Mouse (Mus musculus) ES-Bruce4 (cell line): ENCODE data around the gene Bet1l. TPM values are rescaled to one million over a fixed set of nuclear protein-coding genes. Genes with fewer than 3 reads are reported as not detected.

Source experiments
- H3K27ac ChIP-seq: 2 replicates; pipeline ENCODE4 v1.5.1; 2012; ENCODE audit warnings: low read length, inconsistent platforms; ENCODE audit not compliant: insufficient read depth
- H3K27me3 ChIP-seq: 2 replicates; pipeline ENCODE4 v1.6.1; 2012; ENCODE audit warnings: mild to moderate bottlenecking, low read length, inconsistent platforms; ENCODE audit not compliant: control insufficient read depth, poor library complexity, insufficient read depth, severe bottlenecking
- H3K36me3 ChIP-seq: 2 replicates; pipeline ENCODE4 v1.6.1; 2012; ENCODE audit warnings: inconsistent platforms, mild to moderate bottlenecking, low read length, moderate library complexity; ENCODE audit not compliant: control insufficient read depth, poor library complexity, insufficient read depth, severe bottlenecking
- H3K4me1 ChIP-seq: one replicate; pipeline ENCODE4 v1.8.1; 2011; ENCODE audit warnings: low read length; ENCODE audit not compliant: control insufficient read depth, insufficient read depth
- H3K4me3 ChIP-seq: 2 replicates; pipeline ENCODE4 v1.5.1; 2011; ENCODE audit warnings: low read depth, mild to moderate bottlenecking, low read length
- H3K9ac ChIP-seq: 2 replicates; pipeline ENCODE4 v1.6.1; 2012; ENCODE audit warnings: low read depth, mild to moderate bottlenecking, inconsistent platforms; ENCODE audit not compliant: poor library complexity, severe bottlenecking
- H3K9me3 ChIP-seq: replicated peaks from 2 replicates; pipeline ENCODE4 v1.6.1; 2012; ENCODE audit warnings: mild to moderate bottlenecking, low read length, inconsistent platforms; ENCODE audit not compliant: control insufficient read depth, poor library complexity, insufficient read depth, severe bottlenecking
- CTCF ChIP-seq: IDR thresholded peaks from one replicate; pipeline ENCODE4 v1.8.1; 2011; ENCODE audit warnings: low read depth, low read length
- EP300 ChIP-seq: IDR thresholded peaks from 2 replicates; pipeline ENCODE4 v1.6.1; 2011; ENCODE audit warnings: low read depth, low read length; ENCODE audit not compliant: insufficient read depth
- POLR2A ChIP-seq: IDR thresholded peaks from one replicate; pipeline ENCODE4 v1.8.1; 2011; ENCODE audit warnings: low read length; ENCODE audit not compliant: insufficient read depth
- polyA plus RNA-seq: library from polyadenylated mRNA; stranded (reverse); fragments of >200 nt; gene quantifications from 2 replicates; pipeline ENCODE4 v1.2.4, GENCODE M21; 2011; ENCODE audit warnings: low read depth; ENCODE audit not compliant: missing spikeins, insufficient read depth, insufficient read length

The Bet1l gene
- polyA plus RNA-seq, 1 experiment = 14.0 TPM

DNA sequence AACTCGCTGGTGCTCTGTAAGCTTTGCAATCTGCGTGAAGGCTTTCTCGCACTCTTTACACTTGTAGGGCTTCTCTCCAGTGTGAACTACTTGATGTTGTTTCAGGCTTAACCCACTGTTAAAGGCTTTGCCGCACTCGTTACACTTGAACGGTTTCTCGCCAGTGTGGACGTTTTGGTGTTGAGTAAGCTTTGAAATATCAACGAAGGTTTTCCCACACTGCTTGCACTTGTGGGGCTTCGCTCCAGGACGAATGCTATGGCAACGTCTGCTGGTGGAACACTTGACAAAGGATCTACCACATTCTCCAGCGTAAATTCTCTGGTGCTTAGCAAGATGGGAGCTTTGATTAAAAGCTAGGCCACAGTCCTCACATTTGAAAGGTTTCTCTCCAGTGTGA lies 45.7 kb downstream of the Bet1l start:
- H3K9ac ChIP-seq = no peak overlapping the region

GRCm38 (mm10) chr7:140810496-140810895 lies 46.9 kb downstream of the Bet1l start:
- Histone ChIP-seq H3K9me3 (no peaks in the 10 kb centered on the region), H3K4me3 (no peak overlapping the region), H3K9ac (no peak overlapping the region), H3K27ac (no peak overlapping the region), H3K36me3 (peaks cover 26% of the 10 kb centered on the region), H3K27me3 (no peaks in the 10 kb centered on the region), H3K4me1 (no peaks in the 10 kb centered on the region)
- TF ChIP-seq CTCF (peak; percentile 62), POLR2A (no peak)

More for the DNA sequence above, 45.7 kb downstream of the Bet1l start:
- Histone ChIP-seq H3K36me3 (peaks cover 26% of the 10 kb centered on the region), H3K4me1 (no peaks in the 10 kb centered on the region), H3K27me3 (no peaks in the 10 kb centered on the region), H3K9me3 (no peaks in the 10 kb centered on the region), H3K4me3 (no peak overlapping the region), H3K27ac (no peak overlapping the region)
- TF ChIP-seq EP300 = no peak
- no peak for TF ChIP-seq POLR2A
- no peak for TF ChIP-seq CTCF

GRCm38 (mm10) chr7:140805704-140806103 lies 51.7 kb downstream of the Bet1l start:
- H3K36me3 ChIP-seq = peaks cover under 1% of the 10 kb centered on the region
- no peak overlapping the region for H3K27ac ChIP-seq
- H3K4me1 ChIP-seq = no peaks in the 10 kb centered on the region
- no peaks in the 10 kb centered on the region for H3K27me3 ChIP-seq
- no peaks in the 10 kb centered on the region for H3K9me3 ChIP-seq
- H3K9ac ChIP-seq = no peak overlapping the region
- H3K4me3 ChIP-seq = no peak overlapping the region
- TF ChIP-seq POLR2A = no peak
- peak; percentile 87 for TF ChIP-seq CTCF

Other genes starting within 250 kb of the Bet1l start
- not detected in 2 replicates for gene Olfr61, start 228.6 kb downstream of the Bet1l start, polyA plus RNA-seq
- gene Olfr53, start 211.1 kb downstream of the Bet1l start, polyA plus RNA-seq = not detected in 2 replicates
- 0.17 and 0.48 TPM in 2 replicates for gene Olfr539, start 197.6 kb downstream of the Bet1l start, polyA plus RNA-seq
- gene Olfr45, start 175.6 kb downstream of the Bet1l start, polyA plus RNA-seq = not detected in 2 replicates
- not detected in 2 replicates for gene Olfr541, start 160.3 kb downstream of the Bet1l start, polyA plus RNA-seq
- gene Cyp2e1, start 93.8 kb downstream of the Bet1l start, polyA plus RNA-seq = not detected in 2 replicates
- 3.7 and 3.9 TPM in 2 replicates for gene Syce1, start 69.7 kb downstream of the Bet1l start, polyA plus RNA-seq
- gene Zfp941, start 35.4 kb downstream of the Bet1l start, polyA plus RNA-seq = 14.5 and 23.4 TPM in 2 replicates
- gene Urah, start 22.6 kb downstream of the Bet1l start, polyA plus RNA-seq = 13.1 and 15.2 TPM in 2 replicates
- not detected in 2 replicates for gene Scgb1c1, start 12.0 kb downstream of the Bet1l start, polyA plus RNA-seq
- gene Odf3, start 9.8 kb downstream of the Bet1l start, polyA plus RNA-seq = not detected in 2 replicates
- gene Gm45785, start 1.2 kb downstream of the Bet1l start, polyA plus RNA-seq = not detected in 2 replicates
- 23.3 and 26.3 TPM in 2 replicates for gene Ric8a, start 620 bp downstream of the Bet1l start, polyA plus RNA-seq
- gene Psmd13, start 24.4 kb upstream of the Bet1l start, polyA plus RNA-seq = 246 and 251 TPM in 2 replicates
- 17.4 and 17.9 TPM in 2 replicates for gene Sirt3, start 24.7 kb upstream of the Bet1l start, polyA plus RNA-seq
- gene Cox8b, start 42.9 kb upstream of the Bet1l start, polyA plus RNA-seq = not detected in 2 replicates
- gene Nlrp6, start 63.3 kb upstream of the Bet1l start, polyA plus RNA-seq = not detected in 2 replicates
- 9.4 and 9.7 TPM in 2 replicates for gene Pgghg, start 83.8 kb upstream of the Bet1l start, polyA plus RNA-seq
- gene Ifitm5, start 92.7 kb upstream of the Bet1l start, polyA plus RNA-seq = 1.8 and 3.9 TPM in 2 replicates
- gene Gm45717, start 98.4 kb upstream of the Bet1l start, polyA plus RNA-seq = 3.1 TPM in 1 of 2 replicates, not detected in the other
- 720 and 786 TPM in 2 replicates for gene Ifitm2, start 98.4 kb upstream of the Bet1l start, polyA plus RNA-seq
- gene Ifitm1, start 109.6 kb upstream of the Bet1l start, polyA plus RNA-seq = 501 and 504 TPM in 2 replicates
- 410 and 433 TPM in 2 replicates for gene Ifitm3, start 153.2 kb upstream of the Bet1l start, polyA plus RNA-seq
- not detected in 2 replicates for gene Ifitm6, start 160.3 kb upstream of the Bet1l start, polyA plus RNA-seq
- gene Gm17387, start 171.6 kb upstream of the Bet1l start, polyA plus RNA-seq = not detected in 2 replicates
- 18.3 and 22.2 TPM in 2 replicates for gene B4galnt4, start 203.5 kb upstream of the Bet1l start, polyA plus RNA-seq
- 19.6 and 22.0 TPM in 2 replicates for gene Pkp3, start 220.6 kb upstream of the Bet1l start, polyA plus RNA-seq
- gene Sigirr, start 243.0 kb upstream of the Bet1l start, polyA plus RNA-seq = 15.4 and 23.2 TPM in 2 replicates